Mouse (Mus musculus) B cell, adult 2 months (primary cell): ENCODE data around the gene Drg2.

Experiments used
- DNase-seq, 2 experiments: peaks; one replicate each; pipeline ENCODE4 v3.0.0; 2022

The Drg2 gene

GRCm38 (mm10) chr11:60470743-60471142 lies 16.4 kb downstream of the Drg2 start:
- DNase-seq, result no peak

- no peak for DNase-seq
Observed at GRCm38 (mm10) chr11:60474534-60474933, 20.1 kb downstream of the Drg2 start.

DNA sequence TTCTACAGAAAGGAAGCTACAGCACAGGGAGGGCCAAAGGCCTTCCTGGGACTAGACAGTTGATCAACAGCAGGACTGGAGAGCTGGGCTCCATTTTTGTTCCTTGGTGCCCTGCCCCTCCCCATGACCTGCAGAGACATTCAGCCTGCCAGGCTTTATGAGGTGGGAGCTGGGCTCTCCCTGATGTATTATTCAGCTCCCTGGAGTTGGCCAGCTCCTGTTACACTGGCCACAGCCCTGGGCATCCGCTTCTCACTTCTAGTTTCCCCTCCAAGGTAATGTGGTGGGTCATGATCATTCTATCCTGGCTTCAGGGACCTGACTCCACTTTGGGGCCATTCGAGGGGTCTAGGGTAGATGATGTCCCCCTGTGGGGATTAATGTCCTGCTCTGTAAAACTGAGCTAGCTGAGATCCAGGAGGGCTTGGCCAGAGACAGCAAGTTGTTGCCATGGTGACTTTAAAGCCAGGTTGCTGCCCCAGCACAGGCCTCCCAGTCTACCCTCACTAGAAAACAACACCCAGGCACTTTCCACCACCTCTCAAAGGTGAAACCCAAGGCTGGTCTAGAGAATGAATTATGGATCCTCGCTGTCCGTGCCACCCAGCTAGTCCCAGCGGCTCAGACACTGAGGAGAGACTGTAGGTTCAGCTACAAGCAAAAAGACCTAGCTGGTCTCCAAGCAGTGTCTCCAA lies 21.4 kb downstream of the Drg2 start:
- DNase-seq, result no peak

- DNase-seq, result no peak
Observed at GRCm38 (mm10) chr11:60478121-60478520, 23.7 kb downstream of the Drg2 start.

- DNase-seq, result no peak
Observed at GRCm38 (mm10) chr11:60486267-60486666, 31.9 kb downstream of the Drg2 start.

- DNase-seq, result no peak
Observed at GRCm38 (mm10) chr11:60492726-60493125, 38.3 kb downstream of the Drg2 start.

DNA sequence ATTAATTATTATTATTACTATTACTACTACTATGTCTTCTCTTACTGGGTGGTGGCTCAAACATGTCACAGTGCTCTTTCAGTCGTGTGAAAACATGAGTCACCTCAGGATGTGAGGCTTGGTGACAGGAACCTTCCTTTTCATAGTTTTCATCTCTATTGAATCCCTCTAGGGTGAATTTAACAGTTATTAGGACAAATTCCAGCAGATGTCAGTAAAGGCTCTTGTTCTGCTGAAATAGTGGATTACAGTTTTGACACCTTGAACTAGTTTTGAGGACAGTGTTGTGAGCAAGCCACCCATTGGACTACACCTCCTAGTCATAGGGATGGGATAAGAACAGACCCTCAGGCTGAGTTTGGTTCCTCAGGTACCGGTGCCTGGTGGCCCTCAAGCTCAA lies 41.3 kb downstream of the Drg2 start:
- DNase-seq, result no peak

GRCm38 (mm10) chr11:60507281-60507680 lies 52.9 kb downstream of the Drg2 start:
- no peak for DNase-seq

DNA sequence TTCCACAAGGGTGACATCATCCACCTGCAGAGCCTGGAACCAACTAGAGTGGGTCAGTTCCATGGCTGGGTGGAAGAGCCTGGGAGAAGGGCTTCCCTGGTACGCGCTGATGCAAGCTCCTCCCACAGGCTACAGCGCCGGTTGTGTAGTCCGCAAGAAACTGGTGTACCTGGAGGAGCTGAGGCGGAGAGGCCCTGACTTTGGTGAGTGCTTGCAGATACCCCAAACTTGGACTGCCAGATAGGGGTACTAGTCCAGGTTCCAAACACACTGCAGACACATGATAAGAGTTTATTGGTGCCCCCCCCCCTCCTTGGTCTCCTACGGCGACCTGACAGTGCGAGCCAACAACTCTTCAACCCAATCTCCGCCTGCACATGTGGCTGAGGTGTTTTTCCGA lies 54.6 kb downstream of the Drg2 start:
- no peak for DNase-seq

DNA sequence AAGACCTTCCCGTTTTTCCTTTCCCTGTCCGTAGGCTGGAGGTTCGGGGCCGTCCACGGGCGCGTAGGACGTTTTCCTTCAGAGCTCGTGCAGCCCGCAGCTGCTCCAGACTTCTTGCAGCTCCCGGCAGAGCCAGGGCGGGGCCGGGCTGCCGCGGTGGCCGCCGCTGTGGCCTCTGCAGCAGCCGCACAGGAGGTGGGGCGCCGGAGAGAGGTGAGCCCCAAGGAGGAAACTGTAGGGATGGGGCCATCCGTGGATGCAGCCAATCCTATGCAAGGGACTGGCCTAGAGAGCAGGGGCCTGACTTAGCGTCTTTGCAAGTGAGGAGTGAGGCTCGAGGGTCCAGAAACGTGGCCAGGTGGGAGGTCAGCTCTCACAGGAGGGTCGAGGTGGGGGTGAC lies 55.1 kb downstream of the Drg2 start:
- no peak for DNase-seq

GRCm38 (mm10) chr11:60511893-60512292 lies 57.5 kb downstream of the Drg2 start:
- DNase-seq, result no peak

DNA sequence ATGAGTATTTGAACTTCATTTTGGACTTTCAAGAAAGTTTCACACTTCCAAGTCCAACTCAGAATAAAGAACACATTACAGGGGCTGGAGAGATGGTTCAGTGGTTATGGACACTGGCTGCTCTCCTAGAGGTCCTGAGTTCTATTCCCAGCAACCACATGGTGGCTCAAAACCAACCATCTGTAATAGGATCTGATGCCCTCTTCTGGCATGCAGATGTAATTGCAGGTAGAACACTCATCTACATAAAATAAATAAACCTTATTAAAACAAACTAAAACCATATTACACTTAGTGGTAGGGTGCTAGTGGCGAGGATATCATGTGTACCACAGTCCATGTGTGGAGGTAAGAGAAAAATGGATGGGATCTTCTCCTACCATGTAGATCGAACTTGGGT lies 58.1 kb downstream of the Drg2 start:
- DNase-seq, result peak in 1 of 2 experiments; percentile 10

GRCm38 (mm10) chr11:60514941-60515340 lies 60.5 kb downstream of the Drg2 start:
- DNase-seq, result no peak

DNA sequence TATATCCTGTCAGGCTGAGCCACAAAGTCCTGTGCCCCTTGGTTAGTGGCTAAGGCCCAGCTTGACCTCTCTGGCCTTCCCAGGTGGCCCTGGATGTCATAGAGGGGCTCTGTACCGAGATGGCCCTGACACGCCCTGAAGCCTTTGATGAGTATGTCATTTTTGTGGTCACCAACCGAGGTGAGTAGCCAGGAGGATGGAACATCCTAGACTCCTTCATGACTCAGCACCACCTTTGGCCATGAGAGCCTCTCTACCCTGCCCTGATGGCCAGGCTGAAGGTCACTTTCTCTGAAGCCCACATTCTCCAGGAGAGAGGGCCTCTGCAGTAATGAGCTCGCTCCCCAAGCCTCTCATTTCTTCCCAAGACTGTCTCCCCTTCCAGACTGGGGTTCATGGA lies 63.9 kb downstream of the Drg2 start:
- DNase-seq, result no peak
